Mouse (Mus musculus) thymus, postnatal 10 days (tissue): ENCODE data around the gene Kxd1.

Source experiments
- DNase-seq, 2 experiments: peaks; one replicate each; pipeline ENCODE4 v3.0.0; 2021; ENCODE audit warnings: low spot score in 2 of 2

Gene Kxd1

DNA sequence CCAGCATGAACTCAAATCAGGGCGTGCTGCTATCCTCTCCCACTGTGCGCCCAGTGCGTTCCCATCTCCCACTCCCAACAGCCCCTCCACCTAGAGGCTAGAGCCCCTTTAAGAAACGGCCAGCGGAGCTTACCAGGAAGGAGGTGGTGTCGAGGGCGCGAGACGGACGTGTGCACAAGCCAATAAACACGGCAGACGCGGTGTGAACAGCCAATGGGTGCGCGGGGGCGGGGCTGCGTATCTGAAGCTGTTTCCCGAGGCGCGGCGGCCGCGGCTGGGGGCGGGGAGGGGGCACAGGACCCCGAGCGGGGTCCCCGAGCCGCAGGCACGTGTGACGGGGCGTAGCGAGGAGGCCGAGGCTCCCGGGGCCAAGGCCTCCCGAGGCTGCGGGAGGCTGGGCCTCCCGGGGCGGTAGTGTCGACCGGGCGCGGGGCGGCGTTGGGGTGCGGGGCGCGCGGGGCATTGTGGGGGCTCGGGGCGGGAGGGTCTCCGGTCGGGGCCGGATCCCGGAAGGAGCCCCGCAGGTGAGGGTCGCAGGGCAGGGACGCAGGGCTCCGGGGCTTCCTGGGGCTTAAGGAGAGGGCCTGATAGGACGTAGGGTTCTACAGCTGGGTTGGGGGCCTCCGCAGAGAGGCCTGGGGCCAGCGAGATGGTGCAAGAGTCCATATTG lies at the start of gene Kxd1, which contains the start of gene Fkbp8:
Gene Kxd1 (minus strand): TSS at position 445 of the 670 bp plus-strand sequence.
Gene Fkbp8 (plus strand): TSS at position 213 of the 670 bp plus-strand sequence.
- DNase-seq: peak; percentile 97 to 99

DNA sequence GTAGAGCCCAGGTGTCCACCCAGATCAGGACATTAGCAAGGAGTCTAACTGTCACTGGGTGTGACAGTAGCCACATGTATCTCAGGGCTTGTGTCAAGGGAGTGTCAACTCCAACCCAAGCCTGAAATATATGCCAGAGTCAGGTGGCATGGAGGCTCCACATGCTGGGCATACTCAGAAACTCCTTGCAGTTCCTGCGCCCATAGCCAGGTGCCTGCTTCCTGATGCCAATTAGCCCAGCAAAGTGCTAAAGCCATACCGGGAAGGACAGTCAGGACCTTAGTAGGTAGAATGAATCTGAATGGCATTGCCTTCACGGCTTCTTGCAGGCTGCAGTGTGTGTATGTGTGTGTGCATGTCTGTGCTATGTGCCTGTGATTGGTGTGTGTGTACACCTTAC lies 49.5 kb upstream of the Kxd1 start:
- DNase-seq: no peak

DNA sequence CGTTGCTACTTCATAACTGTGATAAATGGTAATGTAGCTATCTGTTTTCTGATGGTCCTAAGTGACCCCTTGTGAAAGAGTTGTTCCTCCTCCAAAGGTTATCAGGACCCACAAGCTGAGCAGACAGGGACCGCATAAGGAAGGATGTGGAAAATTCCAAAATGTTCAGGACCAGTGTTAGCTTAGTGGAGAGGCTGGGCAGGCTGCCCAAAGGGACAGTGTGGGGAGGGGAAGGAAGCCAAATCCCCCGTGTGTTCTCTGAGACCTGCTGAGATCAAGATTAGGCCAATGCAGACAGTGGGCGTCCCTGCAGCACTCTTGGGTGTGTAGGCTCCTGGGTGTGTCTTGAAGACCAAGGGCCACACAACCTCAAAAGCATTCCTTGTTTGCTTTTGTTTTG lies 47.2 kb upstream of the Kxd1 start:
- no peak for DNase-seq

DNA sequence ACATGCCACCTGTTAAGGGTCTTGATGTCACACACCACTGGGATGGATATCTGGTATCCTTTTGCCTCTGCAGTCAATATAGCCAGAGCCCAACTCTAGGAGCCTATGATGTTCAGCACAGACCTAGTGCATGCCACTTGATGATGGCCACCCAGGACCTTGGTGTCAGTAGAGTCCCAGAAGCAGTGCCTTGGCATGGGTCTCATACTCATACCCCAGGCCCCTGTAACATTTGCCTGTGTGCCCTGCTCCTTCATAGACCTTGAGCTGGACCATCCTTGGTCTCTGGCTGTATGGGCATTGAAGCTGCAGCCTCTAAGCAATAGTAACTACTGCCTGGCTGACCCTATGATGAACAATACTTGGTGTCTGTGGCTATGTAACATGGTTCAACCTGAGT lies 46.5 kb upstream of the Kxd1 start:
- DNase-seq: no peak

DNA sequence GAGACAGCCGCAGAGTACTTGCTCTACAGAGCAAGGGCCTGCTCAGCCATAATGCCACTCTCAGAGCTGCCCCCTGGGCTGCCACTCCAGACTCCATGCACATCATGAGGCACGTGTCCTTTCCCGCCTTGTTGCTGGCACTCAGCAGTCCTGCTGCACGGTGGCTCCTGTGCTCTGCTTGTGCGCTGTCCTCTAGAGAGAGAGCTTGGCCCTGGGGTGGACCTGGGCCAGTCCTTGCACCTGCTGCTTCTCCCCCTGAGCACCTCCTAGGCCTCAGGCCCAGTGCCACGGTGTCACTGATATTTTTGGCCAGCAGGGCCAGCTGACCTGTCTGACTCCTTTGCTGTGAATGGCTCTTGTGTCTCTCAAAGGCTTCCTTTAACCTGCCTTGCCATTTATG lies 43.2 kb upstream of the Kxd1 start:
- no peak for DNase-seq

DNA sequence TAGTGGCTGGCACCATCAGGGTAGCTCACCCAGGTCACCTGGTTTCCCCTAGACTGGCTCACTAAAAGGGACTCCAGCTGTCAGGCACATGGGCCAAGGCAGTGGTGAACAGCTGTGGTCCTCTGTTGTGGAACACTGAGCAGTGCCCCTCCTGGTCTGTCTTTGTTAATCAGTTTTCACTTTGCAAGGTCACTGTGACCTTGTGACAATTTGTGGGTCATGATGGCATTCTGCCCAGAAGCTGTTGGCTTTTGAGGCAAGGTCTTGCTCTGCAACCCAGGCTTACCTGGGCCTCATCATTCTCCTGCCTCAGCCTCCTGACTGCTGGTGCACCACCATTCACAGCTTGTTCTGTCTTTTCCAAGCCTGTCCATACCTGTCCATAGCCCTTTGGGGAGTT lies 42.6 kb upstream of the Kxd1 start:
- DNase-seq: no peak

DNA sequence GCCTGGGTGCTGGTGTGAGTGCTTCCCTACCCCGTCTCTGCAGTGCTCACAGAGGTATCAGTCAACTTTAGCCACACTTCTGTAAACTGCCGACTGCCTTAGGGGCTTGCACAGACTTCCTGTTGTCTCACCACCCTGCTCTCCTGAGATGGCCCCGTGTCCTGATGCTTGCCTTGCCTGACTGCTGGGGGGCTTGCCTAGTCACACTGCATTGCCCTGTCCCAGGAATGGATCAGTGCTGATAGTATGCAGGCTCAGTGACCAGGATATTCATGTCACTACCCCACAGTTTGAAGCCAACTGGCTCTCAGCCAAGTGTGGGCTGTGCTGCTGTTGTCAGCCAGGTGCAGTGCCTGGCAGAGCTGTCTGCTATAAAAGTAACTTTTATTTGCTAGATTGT lies 37.8 kb upstream of the Kxd1 start:
- DNase-seq: peak in 1 of 2 experiments; percentile 25

DNA sequence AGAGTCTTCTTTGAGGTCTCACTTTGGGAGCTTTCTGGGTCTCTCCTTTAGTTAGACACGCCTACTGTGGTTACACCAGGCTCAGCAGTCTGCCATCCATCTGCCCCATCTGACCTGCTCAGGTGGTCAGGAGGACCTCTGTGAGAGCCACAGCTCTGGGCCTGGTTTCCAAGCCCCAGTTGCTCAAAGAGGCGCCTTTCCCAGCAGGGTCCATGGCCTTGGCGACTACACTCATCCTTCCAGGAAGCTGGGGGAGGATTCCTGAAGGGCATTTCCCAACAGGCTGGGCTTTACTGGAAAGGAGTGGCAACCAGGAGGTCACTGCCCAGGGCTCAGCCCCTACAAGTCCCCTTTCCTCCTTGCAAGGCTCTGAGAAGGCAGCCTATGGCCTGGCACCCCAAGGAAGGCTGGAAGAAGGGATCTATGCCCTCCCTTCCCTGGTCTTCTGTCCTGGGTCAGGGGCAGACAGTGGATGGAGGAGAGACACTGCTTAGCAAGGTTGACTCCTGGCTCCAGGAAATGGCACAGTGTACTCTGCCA lies 37.0 kb upstream of the Kxd1 start:
- DNase-seq: no peak

DNA sequence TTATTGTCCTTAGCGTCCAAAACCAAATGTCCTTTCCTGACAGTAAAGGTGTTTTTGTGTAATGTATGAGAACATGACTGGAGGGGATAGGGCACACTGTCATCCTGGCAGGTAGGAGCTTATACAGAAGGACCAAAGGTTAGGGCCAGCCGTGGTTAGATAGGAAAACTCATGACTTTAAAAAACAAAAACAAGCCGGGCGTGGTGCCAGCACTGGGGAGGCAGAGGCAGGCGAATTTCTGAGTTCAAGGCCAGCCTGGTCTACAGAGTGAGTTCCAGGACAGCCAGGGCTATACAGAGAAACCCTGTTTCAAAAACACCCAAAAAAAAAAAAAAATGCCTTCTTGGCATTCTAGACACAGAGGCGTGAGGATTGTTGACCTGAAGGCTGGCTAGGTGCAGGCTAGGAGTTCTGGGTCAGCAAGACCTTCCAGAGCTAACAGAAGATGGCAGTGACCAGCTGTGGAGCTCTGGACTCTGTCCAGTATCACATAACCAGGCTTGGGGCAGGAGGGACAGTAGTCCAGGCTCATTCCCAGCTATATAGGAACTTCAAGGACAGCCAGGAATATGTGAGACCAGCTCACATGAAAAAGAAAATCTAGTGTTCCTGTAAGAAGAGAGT lies 36.1 kb upstream of the Kxd1 start:
- no peak for DNase-seq

DNA sequence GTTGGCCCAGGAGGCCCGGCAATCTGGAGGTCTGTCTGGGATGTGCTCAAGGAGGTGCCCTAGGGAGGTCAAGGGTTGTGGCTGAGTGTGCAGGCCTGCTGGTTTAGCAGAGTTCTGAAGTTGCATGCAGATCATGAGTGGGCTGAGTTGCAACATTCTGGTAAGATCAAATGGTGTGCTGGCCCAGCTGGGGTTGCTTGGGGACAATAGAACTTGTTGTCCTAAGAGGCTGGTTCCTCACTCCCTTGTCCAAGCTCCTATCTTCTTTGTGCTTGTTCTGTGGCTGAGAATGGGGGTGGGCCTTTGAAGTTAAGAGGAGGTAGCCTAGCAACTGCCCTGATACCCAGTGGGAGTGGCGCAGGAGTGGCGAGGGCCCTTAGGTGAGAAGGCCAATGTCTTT lies 35.0 kb upstream of the Kxd1 start:
- no peak for DNase-seq

DNA sequence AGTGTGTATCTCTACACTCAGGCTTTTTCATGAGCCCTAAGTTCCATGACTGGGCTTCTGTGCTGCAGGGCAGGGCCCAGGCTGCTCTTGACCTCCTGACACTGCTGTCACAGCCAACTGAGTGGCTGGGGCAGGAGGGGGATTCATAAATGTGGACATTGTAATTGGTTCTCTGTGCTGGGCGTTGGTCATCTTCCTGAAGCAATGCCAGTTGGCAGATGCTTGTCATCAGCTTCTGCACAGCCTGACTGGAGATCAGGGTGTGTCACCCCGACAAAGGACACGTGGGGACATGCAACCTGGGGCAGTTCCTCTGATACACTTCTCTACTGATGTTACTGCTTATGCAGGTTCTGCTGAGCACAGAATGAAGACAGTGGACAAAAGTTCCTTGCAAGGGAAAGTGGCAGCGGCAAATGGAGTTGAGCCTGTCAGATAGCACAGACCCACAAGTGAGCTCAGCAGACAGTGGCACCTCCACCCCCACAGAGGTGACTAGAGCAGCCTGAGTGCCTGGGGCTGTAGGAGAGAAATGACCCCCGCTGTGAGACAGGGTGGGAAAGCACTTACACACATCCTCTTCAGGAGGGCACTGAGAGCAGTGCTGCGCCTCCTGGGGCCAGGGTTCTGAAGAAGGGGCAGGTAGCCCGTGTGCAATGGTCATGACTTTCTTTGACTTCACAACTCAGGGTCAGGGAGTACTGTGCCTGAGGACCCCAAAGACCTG lies 34.2 kb upstream of the Kxd1 start:
- no peak for DNase-seq

DNA sequence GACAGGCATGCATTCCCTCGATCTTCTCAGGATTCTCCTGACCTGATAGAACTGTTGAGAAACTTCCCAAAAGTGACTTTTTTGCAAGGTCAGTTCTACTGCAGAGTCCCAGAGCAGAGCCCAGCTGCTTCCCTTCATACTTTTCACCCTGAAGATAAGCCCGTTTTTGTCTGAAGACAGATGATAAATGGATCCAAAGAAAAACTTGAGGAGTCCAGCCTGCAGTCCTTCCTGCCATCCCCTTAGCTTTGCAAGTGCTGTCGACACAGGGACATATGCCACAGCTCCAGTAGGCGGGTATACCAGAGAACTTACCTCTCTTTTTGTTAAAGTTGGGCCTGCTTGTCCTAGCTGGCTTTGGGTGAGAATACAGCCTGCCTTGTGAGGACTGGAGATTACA lies 33.6 kb upstream of the Kxd1 start:
- DNase-seq: no peak

DNA sequence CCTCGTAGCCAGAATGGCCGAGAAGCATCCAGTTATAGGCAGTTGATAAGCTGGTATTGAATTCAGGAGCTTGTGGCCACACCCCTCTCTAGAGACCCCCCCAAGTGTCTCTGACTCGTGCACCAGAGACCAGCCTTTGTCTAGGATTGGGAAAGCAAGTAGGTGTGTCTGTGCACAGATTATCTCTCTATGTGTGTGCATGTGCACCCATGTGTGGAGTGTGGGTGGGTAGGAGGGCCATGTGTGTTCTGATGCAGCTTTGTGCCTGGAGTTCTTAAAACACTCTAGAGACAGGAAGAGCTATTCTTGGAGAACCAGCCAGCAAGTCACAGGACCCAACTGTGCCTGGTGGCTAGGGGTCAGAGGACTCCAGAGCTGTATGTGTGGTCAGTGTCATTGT lies 32.8 kb upstream of the Kxd1 start:
- no peak for DNase-seq

DNA sequence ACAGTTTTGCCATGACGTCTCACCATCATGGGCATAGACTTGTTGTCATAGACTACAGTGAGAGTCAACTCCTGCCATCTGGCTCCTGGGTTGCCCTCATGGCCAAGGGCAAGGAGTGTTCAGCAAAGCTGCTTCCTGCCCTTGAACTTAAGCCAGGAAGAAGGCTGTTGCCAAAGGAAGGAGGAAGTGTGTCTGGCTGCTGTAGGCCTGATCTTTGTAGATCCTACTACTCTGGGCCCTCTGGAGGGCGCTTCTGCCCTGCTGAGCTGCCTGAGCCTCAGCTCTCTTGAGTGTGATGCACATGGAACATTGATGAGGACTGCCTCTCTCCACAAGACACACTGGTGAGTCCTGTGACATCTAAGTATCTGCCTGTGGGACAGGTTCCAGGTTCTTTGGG lies 32.3 kb upstream of the Kxd1 start:
- DNase-seq: peak in 1 of 2 experiments; percentile 39

DNA sequence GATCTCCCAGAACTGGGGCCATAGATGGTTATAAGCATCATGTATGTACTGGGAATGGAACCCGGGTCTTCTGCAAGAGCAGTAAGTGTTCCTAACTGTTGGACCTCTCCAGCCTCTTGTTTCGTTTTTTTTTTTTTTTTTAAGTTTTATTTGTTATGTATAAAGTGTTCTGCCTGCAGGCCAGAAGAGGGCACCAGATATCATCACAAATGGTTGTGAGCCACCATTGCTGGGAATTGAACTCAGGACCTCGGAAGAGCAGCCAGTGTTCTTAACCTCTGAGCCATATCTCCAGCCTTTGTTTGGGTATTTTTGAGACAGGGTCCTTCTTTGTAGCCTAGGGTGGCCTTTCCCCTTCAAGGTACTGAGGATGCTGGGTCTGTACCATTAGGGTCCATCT lies 31.2 kb upstream of the Kxd1 start:
- no peak for DNase-seq

DNA sequence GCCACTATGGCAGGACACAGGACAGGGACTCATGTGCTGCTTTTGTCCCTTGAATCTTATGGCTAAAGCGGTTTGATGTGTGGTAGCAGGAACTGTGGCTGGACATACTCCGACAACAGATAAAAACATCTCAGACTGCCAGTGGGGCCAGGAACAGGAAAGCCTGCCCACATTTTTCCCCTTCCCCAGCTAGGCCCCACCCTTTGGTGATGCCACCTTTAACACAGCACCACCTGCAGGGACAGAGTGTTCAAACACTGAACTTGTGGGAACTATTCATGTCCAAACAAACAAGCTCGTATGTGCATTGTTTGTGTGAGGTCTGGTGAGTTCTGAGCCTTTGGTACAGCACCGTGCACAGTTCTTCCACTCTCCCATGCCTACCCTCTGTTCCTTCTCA lies 30.6 kb upstream of the Kxd1 start:
- peak; percentile 68 to 69 for DNase-seq

DNA sequence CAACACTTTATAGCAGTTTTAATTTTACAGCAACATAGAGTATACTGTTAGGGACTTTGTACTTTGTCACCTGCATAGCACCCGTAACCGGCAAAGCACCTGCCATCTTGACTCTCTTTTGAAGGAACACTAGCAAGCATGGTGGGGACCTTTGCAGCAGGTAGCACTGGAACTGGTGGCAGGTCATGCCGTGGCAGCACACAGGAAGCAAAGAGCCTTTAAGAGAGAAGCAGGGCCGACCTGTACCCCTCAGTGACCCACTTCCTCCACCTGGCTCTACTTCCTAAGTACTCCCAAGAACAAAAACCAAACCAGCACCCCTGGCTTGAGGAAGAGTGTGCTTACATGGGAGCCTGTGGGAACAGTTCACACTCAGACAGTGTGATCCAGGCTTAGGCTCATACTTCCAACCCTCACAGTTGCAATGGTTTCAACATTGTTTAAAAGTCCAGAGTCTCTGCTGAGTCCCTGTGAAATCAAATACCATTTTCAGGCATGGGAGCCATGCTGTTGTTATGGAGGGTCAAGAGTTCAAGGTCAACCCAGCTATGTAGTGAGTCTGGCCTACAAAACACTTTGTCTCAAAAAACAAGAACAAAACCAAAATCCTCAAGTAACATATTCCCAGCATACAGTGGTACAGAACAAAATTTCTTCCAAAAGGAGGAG lies 27.5 kb upstream of the Kxd1 start:
- DNase-seq: peak in 1 of 2 experiments; percentile 41

DNA sequence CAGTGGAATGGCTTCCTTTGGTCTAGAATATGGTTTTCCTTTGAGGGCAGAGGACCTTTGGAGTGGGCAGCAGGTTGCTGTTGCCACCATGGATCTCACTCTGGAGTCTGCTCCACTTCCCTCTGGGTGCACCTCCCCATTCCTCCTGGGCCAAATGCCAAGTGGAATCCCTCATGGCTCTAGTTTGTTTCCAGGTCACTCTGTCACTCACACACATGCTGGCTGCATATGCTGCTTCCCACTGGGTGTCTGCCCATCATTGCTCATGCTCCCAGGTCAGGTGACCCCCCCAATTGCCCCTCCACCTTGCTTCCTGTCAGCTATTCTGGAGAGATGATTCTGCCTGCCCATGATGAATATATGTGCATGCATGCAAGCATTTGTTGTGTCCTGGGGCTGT lies 26.0 kb upstream of the Kxd1 start:
- DNase-seq: no peak

DNA sequence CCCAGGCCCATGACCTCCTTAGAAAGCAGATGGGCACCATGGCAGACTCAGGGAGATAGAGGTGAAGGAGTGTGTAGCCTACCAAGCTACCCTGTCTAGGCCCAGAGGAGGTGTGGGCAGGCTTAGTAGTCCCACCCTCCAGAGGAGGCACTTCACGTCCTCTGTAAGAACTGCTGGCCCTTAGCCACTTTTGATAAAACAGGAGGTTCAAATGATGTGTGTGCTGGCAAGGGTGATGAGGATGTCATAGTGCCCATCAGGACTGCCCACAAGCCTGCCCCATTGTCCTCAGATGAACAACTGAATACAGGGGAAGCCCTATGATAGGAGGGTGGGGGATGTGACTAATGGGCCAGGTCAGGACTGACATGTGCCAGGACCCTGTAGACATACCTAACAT lies 25.1 kb upstream of the Kxd1 start:
- no peak for DNase-seq

DNA sequence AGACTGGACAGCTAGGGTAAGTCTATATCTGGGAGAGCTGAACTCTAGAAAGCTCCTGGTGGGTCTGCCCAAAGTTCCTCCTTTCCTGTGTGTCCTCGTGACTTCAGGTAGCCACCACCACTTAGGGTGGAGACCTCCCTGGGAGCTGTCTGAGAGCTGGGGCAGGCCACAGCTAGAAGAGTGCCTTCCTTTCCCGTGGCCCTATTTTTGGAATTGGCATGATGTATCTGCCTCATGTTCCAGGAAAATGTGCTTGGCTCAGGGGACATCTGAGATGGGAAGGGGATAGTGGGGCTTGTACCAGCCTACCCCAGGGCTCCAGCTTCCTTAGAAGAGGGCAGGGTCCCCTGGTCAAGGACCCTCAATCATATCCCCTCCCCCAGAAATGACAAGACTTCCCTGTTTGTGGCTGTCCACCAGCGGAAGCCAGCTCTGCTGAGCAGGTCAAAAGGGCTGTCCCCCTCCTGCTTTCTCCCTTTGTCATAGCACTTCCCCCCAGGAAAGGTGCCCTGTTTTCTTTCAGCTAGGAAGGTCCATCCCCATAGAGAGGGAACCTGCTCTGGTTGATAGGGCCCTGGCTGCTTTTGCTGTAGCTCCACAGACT lies 23.9 kb upstream of the Kxd1 start:
- DNase-seq: no peak

DNA sequence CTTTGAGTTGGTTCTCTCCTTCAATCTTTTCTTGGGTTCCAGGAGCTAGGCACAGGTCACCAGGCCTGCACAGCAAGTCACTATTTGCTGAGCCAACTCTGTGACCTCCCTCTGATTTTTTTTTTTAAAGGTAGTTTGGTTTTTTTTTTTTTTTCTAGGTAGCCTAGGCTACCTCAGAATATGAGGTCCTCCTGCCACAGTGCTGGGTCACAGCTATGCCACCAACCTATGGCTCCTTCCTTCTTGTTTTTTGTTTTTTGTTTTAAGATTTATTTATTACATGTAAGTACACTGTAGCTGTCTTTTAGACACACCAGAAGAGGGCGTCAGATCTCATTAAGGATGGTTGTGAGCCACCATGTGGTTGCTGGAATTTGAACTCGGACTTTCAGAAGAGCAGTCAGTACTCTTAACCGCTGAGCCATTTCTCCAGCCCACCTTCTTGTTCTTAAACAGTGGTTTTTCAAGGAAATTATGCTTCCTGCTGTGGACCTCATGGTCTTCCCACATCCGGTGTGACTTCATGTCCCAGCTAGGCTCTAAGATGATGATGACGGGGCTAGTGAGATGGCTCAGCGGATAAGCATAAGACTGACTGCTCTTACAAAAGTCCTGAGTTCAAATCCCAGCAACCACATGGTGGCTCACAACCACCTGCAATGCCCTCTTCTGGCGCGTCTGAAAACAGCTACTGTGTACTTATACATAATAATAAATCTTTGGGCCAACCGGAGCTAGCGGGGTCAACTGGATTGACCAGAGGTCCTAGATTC lies 21.8 kb upstream of the Kxd1 start:
- no peak for DNase-seq
